In the genomic region with DNA sequence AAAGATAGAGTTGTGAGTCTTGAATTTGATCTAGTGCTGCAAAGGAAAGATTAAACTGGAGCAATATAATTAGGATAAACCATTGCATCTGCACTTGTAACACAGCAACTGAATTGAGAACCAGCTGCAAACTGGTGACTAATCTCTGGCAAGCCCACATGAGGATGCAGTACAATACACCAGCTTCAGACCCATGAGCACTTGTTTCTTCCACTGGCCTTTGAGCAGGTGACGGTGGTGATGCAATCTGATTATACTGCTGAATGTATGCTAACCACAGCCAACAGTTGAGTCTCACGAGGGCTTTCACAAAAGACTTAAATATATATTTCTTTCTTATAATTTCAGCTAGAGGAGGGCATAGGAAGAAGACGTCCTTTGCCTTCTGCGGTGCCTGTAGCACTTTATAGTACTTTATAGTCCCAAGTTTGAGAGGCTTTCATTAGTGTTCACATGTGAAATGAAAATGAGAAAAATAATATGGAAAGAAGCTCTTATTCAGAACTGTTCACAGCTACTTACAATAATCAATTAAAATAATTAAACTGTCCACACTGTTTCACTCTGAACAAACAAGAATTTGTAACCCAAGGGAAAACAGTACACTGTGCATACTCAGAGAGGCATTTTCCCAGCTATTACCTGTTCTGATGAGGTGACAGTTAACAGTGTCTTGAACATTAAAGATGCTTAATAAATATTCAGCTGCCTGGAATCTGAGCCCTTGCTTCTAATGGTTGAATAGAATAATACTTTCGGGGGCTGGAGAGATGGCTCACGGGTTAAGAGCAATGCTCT, we compare ENCODE assay signal across 1 mouse cellular context.
TF ChIP-seq lines count a peak whose summit lies in the region.

No protein-coding gene starts in this region.

TF ChIP-seq in CH12.LX, 34 proteins besides CTCF, POLR2A, EP300 and RAD21 (continued from another document):
- TF ChIP-seq MAX (IDR thresholded peaks at IDR 0.05; ENCODE audit: low read length) (peak; percentile 81), USF1 (IDR thresholded peaks at IDR 0.05; ENCODE audit: low read depth, low read length) (no peak), JUND (conservative IDR thresholded peaks at IDR 0.05; ENCODE audit: low read depth, low read length) (peak; percentile 93), TCF12 (IDR thresholded peaks at IDR 0.05; ENCODE audit: low read depth, low read length) (peak; percentile 98)
